ENCODE assay signal across 26 mouse cellular contexts in the genomic region with DNA sequence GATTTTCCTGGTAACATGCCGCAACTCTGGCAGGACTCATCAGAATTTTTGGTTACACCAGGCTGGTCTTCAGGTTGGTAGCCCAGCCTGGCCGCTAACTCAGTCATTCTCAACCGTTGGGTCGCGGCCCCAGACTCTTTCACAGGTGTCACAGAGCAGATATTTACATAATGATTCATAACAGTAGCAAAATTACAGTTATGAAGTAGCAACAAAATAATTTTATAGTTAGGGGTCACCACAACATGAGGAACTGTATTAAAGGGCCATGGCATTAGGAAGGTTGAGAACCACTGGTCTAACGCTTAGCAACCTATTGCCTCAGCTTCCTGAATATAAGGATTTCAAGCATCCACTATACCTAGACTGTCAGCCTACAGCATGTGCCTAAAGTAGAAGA. TPM values are rescaled to one million over a fixed set of nuclear protein-coding genes. Genes with fewer than 3 reads are reported as not detected.
DNase-seq lines count a peak whose midpoint lies in the region; ATAC-seq and TF ChIP-seq lines count a peak whose summit lies in the region.
"Had no signal": no experiment of that assay in that cellular context is flagged by ENCODE, and none has a peak within 500 bp of the region (broad histone marks: within the 10 kb centered on the region; RNA-seq: fewer than 3 reads in every experiment).

No protein-coding gene starts in this region.

- H3K4me3 ChIP-seq in liver, embryonic 12.5 days, result peak overlapping the region; percentile 34; the same call in 1 of the 2 replicates
- peak overlapping the region; percentile 66 for H3K4me3 ChIP-seq in E14TG2a.4 (replicated peaks; ENCODE audit: low read length)
- no peak overlapping the region for H3K4me3 ChIP-seq in liver, embryonic 14.5 days (ENCODE audit: insufficient read depth in 1 of 2, low read depth in 2 of 2, low read length in 2 of 2)
- H3K4me3 ChIP-seq in lung, adult 2 months (replicated peaks; ENCODE audit: extremely low read depth, low read depth, low read length), result no peak overlapping the region
- H3K4me3 ChIP-seq: embryonic facial prominence, embryonic 12.5 days; embryonic facial prominence, embryonic 15.5 days; forebrain, embryonic 12.5 days; forebrain, embryonic 15.5 days; heart, adult 2 months; hindbrain, embryonic 13.5 days; intestine, embryonic 15.5 days had no signal

- H3K9me3 ChIP-seq in liver, embryonic 12.5 days (replicated peaks), result no peaks in the 10 kb centered on the region
- H3K9me3 ChIP-seq in E14TG2a.4 (ENCODE audit: low read length), result no peaks in the 10 kb centered on the region
- no peaks in the 10 kb centered on the region for H3K9me3 ChIP-seq in liver, embryonic 14.5 days (ENCODE audit: control insufficient read depth, low read length)
- H3K9me3 ChIP-seq: embryonic facial prominence, embryonic 12.5 days; embryonic facial prominence, embryonic 15.5 days; forebrain, embryonic 12.5 days; forebrain, embryonic 15.5 days; heart, embryonic 10.5 days; hindbrain, embryonic 10.5 days; hindbrain, embryonic 13.5 days; intestine, embryonic 15.5 days had no signal

- peak overlapping the region; percentile 64 for H3K4me2 ChIP-seq in liver, embryonic 12.5 days
- H3K4me2 ChIP-seq in liver, embryonic 14.5 days (ENCODE audit: low read depth), result peak overlapping the region; percentile 52
- H3K4me2 ChIP-seq: embryonic facial prominence, embryonic 12.5 days; embryonic facial prominence, embryonic 15.5 days; forebrain, embryonic 15.5 days; hindbrain, embryonic 13.5 days had no signal

- peaks cover 10% of the 10 kb centered on the region for H3K4me1 ChIP-seq in liver, embryonic 12.5 days
- peaks cover 53% of the 10 kb centered on the region for H3K4me1 ChIP-seq in E14TG2a.4 (replicated peaks; ENCODE audit: low read depth, low read length)
- peaks cover 0 to 12% of the 10 kb centered on the region in 2 experiments; a peak in 2 of 4 replicates for H3K4me1 ChIP-seq in liver, embryonic 14.5 days (replicated peaks; ENCODE audit: control insufficient read depth in 2 of 2, insufficient read depth in 2 of 2, low read length in 1 of 2)
- H3K4me1 ChIP-seq in lung, adult 2 months (ENCODE audit: control insufficient read depth, insufficient read depth, low read length), result no peaks in the 10 kb centered on the region; the same call in 1 of the 2 replicates
- H3K4me1 ChIP-seq: embryonic facial prominence, embryonic 12.5 days; embryonic facial prominence, embryonic 15.5 days; forebrain, embryonic 12.5 days; forebrain, embryonic 15.5 days; hindbrain, embryonic 13.5 days; intestine, embryonic 15.5 days had no signal

- no peaks in the 10 kb centered on the region for H3K27me3 ChIP-seq in liver, embryonic 12.5 days (replicated peaks)
- no peaks in the 10 kb centered on the region for H3K27me3 ChIP-seq in E14TG2a.4 (ENCODE audit: insufficient read depth, low read length)
- H3K27me3 ChIP-seq in liver, embryonic 14.5 days (ENCODE audit: control insufficient read depth, insufficient read depth, low read length), result no peaks in the 10 kb centered on the region
- H3K27me3 ChIP-seq: embryonic facial prominence, embryonic 12.5 days; embryonic facial prominence, embryonic 15.5 days; forebrain, embryonic 12.5 days; forebrain, embryonic 15.5 days; hindbrain, embryonic 13.5 days; intestine, embryonic 15.5 days; Patski had no signal

- WGBS in liver, embryonic 12.5 days (ENCODE audit: insufficient replicate concordance), result 85% methylated on average over 6 of the region's 6 CpGs
- 81% methylated on average over 6 of the region's 6 CpGs for whole genome bisulfite sequencing in liver, embryonic 14.5 days (ENCODE audit: insufficient replicate concordance)
- 91% methylated on average over 6 of the region's 6 CpGs for WGBS in lung, adult 2 months

- TF ChIP-seq POLR2A in lung, adult 2 months (IDR thresholded peaks at IDR 0.05; ENCODE audit: borderline replicate concordance, extremely low read depth, low read depth, low read length), result no peak

- H3K9ac ChIP-seq in liver, embryonic 12.5 days, result no peak overlapping the region
- no peak overlapping the region for H3K9ac ChIP-seq in liver, embryonic 14.5 days (replicated peaks)
- H3K9ac ChIP-seq: embryonic facial prominence, embryonic 12.5 days; embryonic facial prominence, embryonic 15.5 days; forebrain, embryonic 12.5 days; forebrain, embryonic 15.5 days; hindbrain, embryonic 13.5 days; intestine, embryonic 15.5 days had no signal

- no peak overlapping the region for H3K27ac ChIP-seq in liver, embryonic 12.5 days
- no peak overlapping the region for H3K27ac ChIP-seq in liver, embryonic 14.5 days
- H3K27ac ChIP-seq: embryonic facial prominence, embryonic 12.5 days; embryonic facial prominence, embryonic 15.5 days; forebrain, embryonic 12.5 days; forebrain, embryonic 15.5 days; heart, adult 2 months; heart, embryonic 10.5 days; hindbrain, embryonic 10.5 days; hindbrain, embryonic 13.5 days; intestine, embryonic 15.5 days had no signal

- TF ChIP-seq EP300 in liver, embryonic 14.5 days (IDR thresholded peaks at IDR 0.05; ENCODE audit: low read depth), result no peak

- TF ChIP-seq CTCF in E14TG2a.4 (conservative IDR thresholded peaks at IDR 0.05; ENCODE audit: low read length), result no peak
- TF ChIP-seq CTCF in liver, embryonic 14.5 days (IDR thresholded peaks at IDR 0.05; ENCODE audit: low read depth), result no peak
- TF ChIP-seq CTCF in lung, adult 2 months (IDR thresholded peaks at IDR 0.05; ENCODE audit: insufficient read depth, low read length), result no peak

- DNase-seq in liver, result no peak
- DNase-seq in liver, embryonic 14.5 days (ENCODE audit: low read depth in 3 of 3, low spot score in 3 of 3), result no peak
- DNase-seq in lung, adult 2 months, result no peak
- DNase-seq in frontal cortex, adult 2 months (ENCODE audit: extremely low spot score in 1 of 2, low spot score in 1 of 2), result no peak
- no peak for DNase-seq in right cerebral cortex, postnatal 36 days (ENCODE audit: low spot score in 2 of 2)
- DNase-seq: adrenal gland, postnatal 10 days; cerebellum, adult 11 months; cerebellum, adult 2 months; cerebellum, adult 9-11 months; cerebellum, postnatal 25 days; gastrocnemius, postnatal 10 days; gastrocnemius, postnatal 36 days; heart, adult 2 months; heart, postnatal 36 days had no signal

- no peak for ATAC-seq in liver, embryonic 12.5 days
- ATAC-seq in liver, embryonic 14.5 days (ENCODE audit: insufficient read depth), result no peak
- ATAC-seq: forebrain, embryonic 15.5 days; hindbrain, embryonic 16.5 days; intestine, embryonic 15.5 days; Patski had no signal

- no peaks in the 10 kb centered on the region for H3K36me3 ChIP-seq in liver, embryonic 12.5 days
- no peaks in the 10 kb centered on the region for H3K36me3 ChIP-seq in E14TG2a.4 (ENCODE audit: insufficient read depth, low read length)
- H3K36me3 ChIP-seq in liver, embryonic 14.5 days (replicated peaks; ENCODE audit: control insufficient read depth, insufficient read depth, low read depth), result no peaks in the 10 kb centered on the region
- H3K36me3 ChIP-seq: embryonic facial prominence, embryonic 12.5 days; embryonic facial prominence, embryonic 15.5 days; forebrain, embryonic 12.5 days; forebrain, embryonic 15.5 days; heart, embryonic 10.5 days; hindbrain, embryonic 10.5 days; hindbrain, embryonic 13.5 days; intestine, embryonic 15.5 days had no signal

RNA-seq across cellular contexts. Expression of a gene that starts 10.3 kb away (rescaled TPM):
- 3.0 and 4.2 TPM in 2 replicates for polyA plus RNA-seq in liver, embryonic 12.5 days (2016; fragmentation: Nextera tagmentation; extraction: Ambion mirVana)
- 2.0 and 2.1 TPM in 2 replicates for polyA plus RNA-seq in liver, embryonic 14.5 days (2012; rRNA removed)
- 1.2 and 1.3 TPM in 2 replicates for polyA plus RNA-seq in liver, embryonic 14.5 days (2014; fragmentation: Nextera tagmentation; extraction: Ambion mirVana)
- 3.1 and 4.0 TPM in 2 replicates for polyA plus RNA-seq in lung, adult 2 months (2012; rRNA removed)
- polyA plus RNA-seq in frontal cortex, adult 2 months (2012; rRNA removed), result 4.6 and 5.0 TPM in 2 replicates

RNA-seq across cellular contexts. Expression of a gene that starts 55.6 kb away (rescaled TPM):
- polyA plus RNA-seq in liver, embryonic 12.5 days (2016; fragmentation: Nextera tagmentation; extraction: Ambion mirVana), result 9.6 and 11.7 TPM in 2 replicates
- 12.3 and 14.7 TPM in 2 replicates for polyA plus RNA-seq in liver, embryonic 14.5 days (2012; rRNA removed)
- 8.5 and 10.0 TPM in 2 replicates for polyA plus RNA-seq in liver, embryonic 14.5 days (2014; fragmentation: Nextera tagmentation; extraction: Ambion mirVana)
- 44.3 and 73.8 TPM in 2 replicates for polyA plus RNA-seq in lung, adult 2 months (2012; rRNA removed)
- 15.4 and 24.6 TPM in 2 replicates for polyA plus RNA-seq in frontal cortex, adult 2 months (2012; rRNA removed)

Comparison
In these comparisons a context has a peak if more than half of its experiments do, and no peak if none do; other contexts are left out.
1. H3K4me3 ChIP-seq: peak in liver, embryonic 12.5 days (single experiment) and E14TG2a.4 (single experiment); none in liver, embryonic 14.5 days (0 of 2) and lung, adult 2 months (single experiment).